Mouse (Mus musculus): ENCODE results near the gene Nckap1l. TPM values are rescaled to one million over a fixed set of nuclear protein-coding genes. Genes with fewer than 3 reads are reported as not detected.

Nckap1l gene
- 13.3 and 17.9 TPM in 2 replicates for polyA plus RNA-seq (2015; fragmentation: Nextera tagmentation; extraction: Ambion mirVana)

GRCm38 (mm10) chr15:103453551-103454218 is at the start of gene Nckap1l:
Nckap1l (plus strand) TSS chr15:103453794.

GRCm38 (mm10) chr15:103430241-103430640 is 23.4 kb upstream of the Nckap1l start, which contains the start of gene Gtsf1:
Gtsf1 (minus strand) TSS chr15:103430470.

GRCm38 (mm10) chr15:103448369-103448768 is 5.2 kb upstream of the Nckap1l start, which contains the start of gene Gtsf2:
Gtsf2 (minus strand) TSS chr15:103448469.

GRCm38 (mm10) chr15:103502435-103503250 is 49.0 kb downstream of the Nckap1l start, which contains the start of gene Pde1b:
Pde1b (plus strand) TSS chr15:103503034.

GRCm38 (mm10) chr15:103537822-103538213 is 84.2 kb downstream of the Nckap1l start, which contains the start of gene Ppp1r1a:
Ppp1r1a (minus strand) TSS chr15:103538003.

Other genes with a start within 250 kb of the Nckap1l start
- 46.0 and 48.9 TPM in 2 replicates for gene Cbx5, start 214.0 kb upstream of the Nckap1l start, polyA plus RNA-seq (2015; fragmentation: Nextera tagmentation; extraction: Ambion mirVana)
- 432 and 476 TPM in 2 replicates for gene Hnrnpa1, start 213.4 kb upstream of the Nckap1l start, polyA plus RNA-seq (2015; fragmentation: Nextera tagmentation; extraction: Ambion mirVana)
- gene Nfe2, start 195.4 kb upstream of the Nckap1l start, polyA plus RNA-seq (2015; fragmentation: Nextera tagmentation; extraction: Ambion mirVana) = 166 and 185 TPM in 2 replicates
- 159 and 168 TPM in 2 replicates for gene Copz1, start 181.1 kb upstream of the Nckap1l start, polyA plus RNA-seq (2015; fragmentation: Nextera tagmentation; extraction: Ambion mirVana)
- 0.89 and 2.3 TPM in 2 replicates for gene Gpr84, start 143.2 kb upstream of the Nckap1l start, polyA plus RNA-seq (2015; fragmentation: Nextera tagmentation; extraction: Ambion mirVana)
- 5.3 and 6.3 TPM in 2 replicates for gene Zfp385a, start 113.7 kb upstream of the Nckap1l start, polyA plus RNA-seq (2015; fragmentation: Nextera tagmentation; extraction: Ambion mirVana)
- gene Itga5, start 87.0 kb upstream of the Nckap1l start, polyA plus RNA-seq (2015; fragmentation: Nextera tagmentation; extraction: Ambion mirVana) = 11.0 and 13.9 TPM in 2 replicates
- gene Gtsf1, start 23.3 kb upstream of the Nckap1l start, polyA plus RNA-seq (2015; fragmentation: Nextera tagmentation; extraction: Ambion mirVana) = 0.16 and 0.39 TPM in 2 replicates
- not detected in 2 replicates for gene Gtsf2, start 5.3 kb upstream of the Nckap1l start, polyA plus RNA-seq (2015; fragmentation: Nextera tagmentation; extraction: Ambion mirVana)
- 1.8 and 2.6 TPM in 2 replicates for gene Pde1b, start 49.2 kb downstream of the Nckap1l start, polyA plus RNA-seq (2015; fragmentation: Nextera tagmentation; extraction: Ambion mirVana)
- 0.32 and 0.42 TPM in 2 replicates for gene Ppp1r1a, start 84.2 kb downstream of the Nckap1l start, polyA plus RNA-seq (2015; fragmentation: Nextera tagmentation; extraction: Ambion mirVana)
- not detected in 2 replicates for gene Glycam1, start 111.3 kb downstream of the Nckap1l start, polyA plus RNA-seq (2015; fragmentation: Nextera tagmentation; extraction: Ambion mirVana)

Measured in spleen, postnatal 0 days (tissue).